Mouse (Mus musculus) hindbrain, embryonic 11.5 days (tissue): ENCODE measurements around the gene Ensa. TPM values are rescaled to one million over a fixed set of nuclear protein-coding genes. Genes with fewer than 3 reads are reported as not detected.

ENCODE experiments used
- ATAC-seq: fragments of 200-750 bp; cut with Nextera tagmentation; 2 replicates; pipeline ENCODE4 v1.8.0; 2017; ENCODE audit warnings: mild to moderate bottlenecking, moderate TSS enrichment, moderate library complexity; ENCODE audit not compliant: low FRiP score
- DNase-seq: peaks from one replicate; pipeline ENCODE4 v3.0.0-alpha.2; 2015; ENCODE audit warnings: low spot score
- H3K27ac ChIP-seq: fragments of 300-500 bp; sonication (generic); 2 replicates; pipeline ENCODE4 v1.5.1; 2014; ENCODE audit warnings: mild to moderate bottlenecking, low read depth, low read length
- H3K27me3 ChIP-seq: fragments of 300-500 bp; sonication (generic); 2 replicates; pipeline ENCODE4 v1.6.1; 2014; ENCODE audit warnings: mild to moderate bottlenecking, low read length, moderate library complexity, mixed read lengths; ENCODE audit not compliant: control insufficient read depth, insufficient read depth
- H3K36me3 ChIP-seq: fragments of 300-500 bp; sonication (generic); 2 replicates; pipeline ENCODE4 v1.6.1; 2014; ENCODE audit warnings: mild to moderate bottlenecking, low read length, moderate library complexity, mixed read lengths; ENCODE audit not compliant: control insufficient read depth, insufficient read depth
- H3K4me1 ChIP-seq: fragments of 300-500 bp; sonication (generic); replicated peaks from 2 replicates; pipeline ENCODE4 v1.6.1; 2014; ENCODE audit warnings: low read length, mixed read lengths; ENCODE audit not compliant: control insufficient read depth, insufficient read depth
- H3K4me2 ChIP-seq: fragments of 300-500 bp; sonication (generic); replicated peaks from 2 replicates; pipeline ENCODE4 v1.6.1; 2014; ENCODE audit warnings: mild to moderate bottlenecking, low read depth, low read length
- H3K4me3 ChIP-seq: fragments of 300-500 bp; sonication (generic); 2 replicates; pipeline ENCODE4 v1.5.1; 2014; ENCODE audit warnings: low read depth, low read length
- H3K9ac ChIP-seq: fragments of 300-500 bp; sonication (generic); 2 replicates; pipeline ENCODE4 v1.6.1; 2014; ENCODE audit warnings: low read depth, low read length
- H3K9me3 ChIP-seq: fragments of 300-500 bp; sonication (generic); 2 replicates; pipeline ENCODE4 v1.6.1; 2016; ENCODE audit warnings: low read length; ENCODE audit not compliant: control insufficient read depth
- WGBS: fragments of 180-500 bp; shearing (Covaris S2); extraction: QIAGEN DNeasy Blood & Tissue Kit; methylation state at CpG from one replicate; pipeline ENCODE4 v1.1.7; 2014; 5-methylcytosine and 5-hydroxymethylcytosine counted together
- polyA plus RNA-seq: library from polyadenylated mRNA; unstranded; fragments of >200 nt; fragmentation: Nextera tagmentation; extraction: Ambion mirVana; gene quantifications from 2 replicates; pipeline ENCODE4 v1.2.1, GENCODE M21; 2014

Gene Ensa
- polyA plus RNA-seq, result 83.4 and 87.4 TPM in 2 replicates

DNA sequence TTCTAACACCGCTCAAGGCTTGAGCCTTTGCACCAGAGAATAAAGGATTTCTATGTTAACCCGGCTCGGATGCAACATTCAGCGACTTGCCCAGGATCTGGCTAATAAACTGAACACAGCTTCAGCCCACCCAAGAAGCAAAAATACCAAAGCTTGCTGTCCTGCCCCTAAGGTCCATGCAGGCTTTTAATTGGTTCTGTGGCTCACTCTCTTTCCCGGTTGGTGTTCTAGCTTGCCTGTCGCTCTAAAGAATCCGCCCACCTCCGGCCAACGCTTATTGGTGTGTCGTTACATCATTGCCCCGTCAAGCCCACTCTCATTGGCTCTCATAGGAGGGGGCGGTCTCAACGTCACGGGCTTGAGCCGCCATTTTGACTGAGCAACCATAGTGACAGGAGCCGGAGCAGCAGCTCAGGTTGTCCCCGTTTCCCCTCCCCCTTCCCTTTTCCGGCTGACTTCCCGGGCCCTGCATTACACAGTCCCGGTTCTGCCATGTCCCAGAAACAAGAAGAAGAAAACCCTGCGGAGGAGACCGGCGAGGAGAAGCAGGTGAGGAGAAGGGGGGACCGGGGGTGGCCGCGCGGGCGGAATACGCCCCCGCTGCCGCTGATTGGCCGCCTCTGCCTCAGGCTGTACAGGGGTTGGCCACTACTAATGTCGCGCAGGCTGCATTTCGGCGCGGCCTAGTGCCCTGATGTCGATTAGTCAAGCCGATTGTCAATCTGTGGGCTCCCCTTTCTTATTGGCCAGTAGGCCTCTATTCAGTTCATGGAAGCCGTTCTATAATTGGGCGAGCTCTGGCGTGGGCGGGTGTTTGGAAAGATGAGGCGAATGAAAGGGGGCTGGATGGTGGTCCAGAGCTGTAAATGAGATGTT is at the start of gene Ensa:
Gene Ensa, plus strand, starts transcription at position 366 of the 876 bp plus-strand sequence.
- under 1% methylated on average over 44 of the region's 44 CpGs for WGBS
- DNase-seq (peak; percentile 96), ATAC-seq (peak; percentile 99)
- Histone ChIP-seq H3K27ac (no peak within 1 kb of the TSS), H3K4me1 (peaks cover 4% of the 10 kb centered on the region; the same call in 1 of the 2 replicates), H3K4me3 (peak within 1 kb of the TSS; percentile 63), H3K9me3 (no peaks in the 10 kb centered on the region), H3K36me3 (no peaks in the 10 kb centered on the region), H3K4me2 (peak within 1 kb of the TSS; percentile 65), H3K9ac (peak within 1 kb of the TSS; percentile 74), H3K27me3 (no peaks in the 10 kb centered on the region)

DNA sequence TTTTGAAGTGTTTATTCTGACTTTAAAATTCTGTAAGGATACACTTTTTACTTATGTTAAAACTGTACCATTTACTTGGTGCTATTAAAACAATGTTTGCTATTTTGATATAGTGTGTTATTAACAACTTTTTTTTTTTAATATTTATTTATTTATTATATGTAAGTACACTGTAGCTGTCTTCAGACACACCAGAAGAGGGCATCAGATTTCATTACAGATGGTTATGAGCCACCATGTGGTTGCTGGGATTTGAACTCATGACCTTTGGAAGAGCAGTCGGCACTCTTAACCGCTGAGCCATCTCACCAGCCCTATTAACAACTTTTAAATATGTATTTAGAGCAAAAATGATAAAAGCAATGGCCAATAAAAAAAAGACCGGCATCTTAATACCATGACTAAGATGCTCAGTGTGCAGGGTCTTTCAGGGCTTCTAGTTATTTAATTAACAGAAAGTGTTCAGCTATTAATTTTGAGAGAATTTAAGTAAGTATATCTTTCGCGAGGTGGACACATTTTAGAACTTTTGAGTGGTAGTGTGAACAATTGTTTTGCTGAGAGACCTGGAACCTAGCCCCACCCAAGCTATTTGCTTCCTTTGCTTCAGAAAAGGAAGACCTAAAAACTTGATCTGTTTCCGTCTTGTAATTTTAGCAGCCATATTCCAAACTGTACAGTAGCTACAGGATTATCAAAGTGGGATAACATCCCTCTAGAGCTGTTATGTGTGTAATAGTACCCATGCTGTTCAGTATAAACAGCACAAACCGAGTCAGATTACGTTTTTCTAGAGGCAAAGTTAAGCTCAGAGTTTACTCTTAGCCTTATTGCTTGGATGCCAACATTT is 36.8 kb upstream of the Ensa start:
- peak overlapping the region; percentile 30 for H3K4me3 ChIP-seq
- H3K9ac ChIP-seq, result 0 out of 2 replicates have a peak overlapping the region, but pooled peaks have one; percentile 28
- ATAC-seq, result no peak
- H3K4me2 ChIP-seq, result peak overlapping the region; percentile 52
- H3K27me3 ChIP-seq, result no peaks in the 10 kb centered on the region
- 56% methylated on average over 8 of the region's 8 CpGs for WGBS
- H3K9me3 ChIP-seq, result no peaks in the 10 kb centered on the region
- no peaks in the 10 kb centered on the region for H3K36me3 ChIP-seq
- DNase-seq, result peak; percentile 1
- no peak overlapping the region for H3K27ac ChIP-seq
- H3K4me1 ChIP-seq, result no peaks in the 10 kb centered on the region

- Histone ChIP-seq H3K9me3 (no peaks in the 10 kb centered on the region), H3K4me2 (peak within 1 kb of the TSS; percentile 52), H3K9ac (peak within 1 kb of the TSS; percentile 64), H3K4me1 (no peaks in the 10 kb centered on the region), H3K4me3 (peak within 1 kb of the TSS; percentile 64), H3K36me3 (no peaks in the 10 kb centered on the region), H3K27ac (no peak within 1 kb of the TSS), H3K27me3 (no peaks in the 10 kb centered on the region)
- under 1% methylated on average over 12 of the region's 12 CpGs for WGBS
- ATAC-seq, result peak; percentile 100
- peak; percentile 89 for DNase-seq
Observed at GRCm38 (mm10) chr3:95588604-95589086, 36.1 kb upstream of the Ensa start, which contains the start of gene Golph3l. Gene Golph3l, plus strand, starts transcription at chr3:95588934.

- H3K9me3 ChIP-seq, result no peaks in the 10 kb centered on the region
- H3K4me2 ChIP-seq, result no peak overlapping the region
- no peak overlapping the region for H3K9ac ChIP-seq
- no peaks in the 10 kb centered on the region for H3K4me1 ChIP-seq
- no peak overlapping the region for H3K4me3 ChIP-seq
- H3K27ac ChIP-seq, result no peak overlapping the region
- no peaks in the 10 kb centered on the region for H3K36me3 ChIP-seq
- no peaks in the 10 kb centered on the region for H3K27me3 ChIP-seq
- no peak for DNase-seq
- no peak for ATAC-seq
Observed at GRCm38 (mm10) chr3:95598734-95599133, 26.1 kb upstream of the Ensa start.

DNA sequence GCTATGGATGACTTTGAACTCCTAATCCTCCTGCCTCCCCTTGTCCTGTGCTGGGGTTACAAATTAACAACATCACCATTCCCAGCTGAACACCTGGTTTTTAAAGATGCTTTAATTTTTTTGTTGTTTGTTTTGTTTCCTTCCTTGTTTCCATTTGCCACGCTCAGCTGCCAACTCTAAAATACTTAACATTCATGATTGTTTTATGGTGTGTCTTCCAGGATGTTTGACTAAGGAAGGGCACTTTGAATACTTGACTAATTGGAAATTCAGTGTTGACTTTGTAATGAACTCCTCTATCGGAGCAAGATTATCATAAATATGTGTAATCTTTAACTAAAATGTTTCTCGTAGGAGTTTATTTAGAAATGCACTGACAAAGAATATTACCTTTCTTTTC is 23.5 kb upstream of the Ensa start:
- H3K36me3 ChIP-seq, result no peaks in the 10 kb centered on the region
- H3K27me3 ChIP-seq, result no peaks in the 10 kb centered on the region
- no peak overlapping the region for H3K27ac ChIP-seq
- no peak overlapping the region for H3K9ac ChIP-seq
- DNase-seq, result no peak
- 91% methylated on average over 3 of the region's 3 CpGs for WGBS
- no peak for ATAC-seq
- no peaks in the 10 kb centered on the region for H3K9me3 ChIP-seq
- no peaks in the 10 kb centered on the region for H3K4me1 ChIP-seq
- H3K4me2 ChIP-seq, result no peak overlapping the region
- H3K4me3 ChIP-seq, result no peak overlapping the region

DNA sequence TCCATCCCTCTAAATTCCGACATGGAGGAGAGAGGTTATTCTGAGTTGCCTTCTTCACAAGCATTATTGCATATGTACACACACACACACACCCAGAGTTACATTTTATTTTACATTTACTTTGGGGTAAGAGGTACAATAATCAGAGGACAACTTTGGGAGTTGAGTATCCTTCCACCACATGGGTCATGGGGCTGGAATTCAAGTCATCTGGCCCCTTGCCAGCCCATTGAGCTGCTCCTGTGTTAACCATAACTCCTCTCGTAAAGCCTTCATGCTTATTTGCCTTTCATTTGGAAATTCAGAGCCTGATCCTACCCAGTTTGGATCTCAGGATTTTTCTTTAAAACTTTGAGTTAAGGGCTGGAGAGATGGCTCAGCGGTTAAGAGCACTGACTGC is 18.7 kb upstream of the Ensa start:
- peaks cover 3% of the 10 kb centered on the region; the same call in 1 of the 2 replicates for H3K36me3 ChIP-seq
- 93% methylated on average over 3 of the region's 3 CpGs for WGBS
- no peak overlapping the region for H3K9ac ChIP-seq
- no peak overlapping the region for H3K4me2 ChIP-seq
- DNase-seq, result no peak
- H3K27me3 ChIP-seq, result no peaks in the 10 kb centered on the region
- no peak for ATAC-seq
- no peaks in the 10 kb centered on the region for H3K9me3 ChIP-seq
- no peak overlapping the region for H3K4me3 ChIP-seq
- H3K4me1 ChIP-seq, result no peaks in the 10 kb centered on the region
- no peak overlapping the region for H3K27ac ChIP-seq

- H3K36me3 ChIP-seq, result peaks cover 3% of the 10 kb centered on the region; the same call in 1 of the 2 replicates
- no peak overlapping the region for H3K4me2 ChIP-seq
- no peak for ATAC-seq
- H3K4me1 ChIP-seq, result no peaks in the 10 kb centered on the region
- H3K4me3 ChIP-seq, result no peak overlapping the region
- WGBS, result 74% methylated on average over 3 of the region's 3 CpGs
- no peaks in the 10 kb centered on the region for H3K27me3 ChIP-seq
- H3K9me3 ChIP-seq, result no peaks in the 10 kb centered on the region
- no peak overlapping the region for H3K27ac ChIP-seq
- H3K9ac ChIP-seq, result no peak overlapping the region
- DNase-seq, result no peak
Observed at GRCm38 (mm10) chr3:95609195-95609594, 15.6 kb upstream of the Ensa start.

GRCm38 (mm10) chr3:95613996-95614395 is 10.8 kb upstream of the Ensa start:
- ATAC-seq (no peak), DNase-seq (no peak)
- H3K27me3 ChIP-seq, result no peaks in the 10 kb centered on the region
- peaks cover 7% of the 10 kb centered on the region; the same call in 1 of the 2 replicates for H3K36me3 ChIP-seq
- H3K4me3 ChIP-seq, result no peak overlapping the region
- H3K4me1 ChIP-seq, result no peaks in the 10 kb centered on the region
- H3K27ac ChIP-seq, result no peak overlapping the region
- no peak overlapping the region for H3K9ac ChIP-seq
- H3K4me2 ChIP-seq, result no peak overlapping the region
- H3K9me3 ChIP-seq, result no peaks in the 10 kb centered on the region
- 88% methylated on average over 1 of the region's 1 CpGs for WGBS
